Mouse (Mus musculus) embryonic fibroblast, embryonic 13.5 days (primary cell): ENCODE measurements at regions not wholly inside any gene's neighbourhood (a gene's known extent, or its start where the extent isn't known, plus 50 kb on each side); places are given as distances from the start of the nearest gene placed in this dataset.

Experiments
- CTCF ChIP-seq: IDR thresholded peaks from 2 replicates; pipeline ENCODE4 v1.5.1; 2011; ENCODE audit warnings: mild to moderate bottlenecking, control low read depth, low read length, moderate library complexity, borderline replicate concordance; ENCODE audit not compliant: insufficient read depth
- POLR2A ChIP-seq: IDR thresholded peaks from 2 replicates; pipeline ENCODE4 v1.6.1; 2011; ENCODE audit warnings: low read depth, mild to moderate bottlenecking, control low read depth, low read length, moderate library complexity

DNA sequence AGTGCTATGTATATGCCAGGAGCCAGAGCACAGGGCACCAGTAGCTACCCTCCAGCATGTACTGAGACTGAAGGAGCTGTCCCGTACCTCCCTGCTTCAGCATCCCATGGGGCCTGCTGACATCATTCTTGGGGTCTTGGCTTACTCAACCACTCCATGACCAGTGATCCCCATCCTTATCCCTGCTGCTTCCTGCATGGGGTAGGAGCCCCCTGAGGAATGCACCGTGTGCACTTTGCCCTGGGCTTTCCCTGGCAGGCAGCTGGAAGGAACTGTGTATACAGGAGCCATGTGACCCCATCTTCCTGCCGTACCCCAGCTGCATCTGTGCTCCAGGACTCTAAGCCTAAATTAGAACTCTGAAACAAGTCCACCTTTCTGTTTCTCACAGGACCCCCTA, 70.3 kb upstream of the Ccnd1 start:
- no peak for TF ChIP-seq POLR2A
- TF ChIP-seq CTCF, result no peak
